Mouse (Mus musculus) left cerebral cortex, postnatal 25 days (tissue): ENCODE measurements at regions not wholly inside any gene's neighbourhood (a gene's known extent, or its start where the extent isn't known, plus 50 kb on each side); places are given as distances from the start of the nearest gene placed in this dataset.

Experiments used
- DNase-seq, 2 experiments: peaks; one replicate each; pipeline ENCODE4 v3.0.0; 2022; ENCODE audit warnings: low spot score in 2 of 2, mixed read lengths in 1 of 2
- intact Hi-C: fragments of 180-260 bp; cut with DNase I; formaldehyde crosslinking; loops from one replicate; pipeline ENCODE4 v1.15.1; 2025

GRCm38 (mm10) chr14:17347286-17347685 lies 312.8 kb upstream of the Thrb start:
- DNase-seq: peak in 1 of 2 experiments; percentile 11
- intact Hi-C loops: no loop called here

GRCm38 (mm10) chr14:17352324-17353037 lies 307.6 kb upstream of the Thrb start:
- DNase-seq: no peak
- intact Hi-C loops: no loop called here

- DNase-seq: no peak
- intact Hi-C loops: no loop called here
Observed at GRCm38 (mm10) chr14:17361910-17362309, 298.2 kb upstream of the Thrb start.

GRCm38 (mm10) chr14:17402751-17403479 lies 257.1 kb upstream of the Thrb start:
- peak; percentile 38 to 67 for DNase-seq
- intact Hi-C loops: loop anchor here (1.0 to 10.0 kb wide), 6 partner anchors 222 to 784 kb away; no protein-coding TSS in a partner anchor

GRCm38 (mm10) chr14:17405551-17406336 lies 254.3 kb upstream of the Thrb start:
- intact Hi-C loops: loop anchor here (2.0 to 10.0 kb wide), 4 partner anchors 25 to 319 kb away; partner anchors contain the start of gene Thrb

GRCm38 (mm10) chr14:17406879-17407278 lies 253.2 kb upstream of the Thrb start:
- intact Hi-C loops: loop anchor here (2.0 to 10.0 kb wide), 4 partner anchors 24 to 318 kb away; partner anchors contain the start of gene Thrb
- DNase-seq: no peak

More at GRCm38 (mm10) chr14:17405551-17406336, 254.3 kb upstream of the Thrb start:
- peak; percentile 43 to 52 for DNase-seq

GRCm38 (mm10) chr14:17408343-17408742 lies 251.7 kb upstream of the Thrb start:
- peak in 1 of 2 experiments; percentile 53 for DNase-seq
- intact Hi-C loops: loop anchor here (5.0 to 10.0 kb wide), 3 partner anchors 216 to 316 kb away; partner anchors contain the start of gene Thrb

- DNase-seq: no peak
- intact Hi-C loops: loop anchor here (5.0 to 10.0 kb wide), 3 partner anchors 216 to 316 kb away; partner anchors contain the start of gene Thrb
Observed at GRCm38 (mm10) chr14:17408813-17409212, 251.2 kb upstream of the Thrb start.

- no peak for DNase-seq
- intact Hi-C loops: loop anchor here (5.0 to 10.0 kb wide), 3 partner anchors 215 to 315 kb away; partner anchors contain the start of gene Thrb
Observed at GRCm38 (mm10) chr14:17409497-17409896, 250.6 kb upstream of the Thrb start.

GRCm38 (mm10) chr14:17410752-17411151 lies 249.3 kb upstream of the Thrb start:
- intact Hi-C loops: no loop called here
- no peak for DNase-seq

- DNase-seq: no peak
- intact Hi-C loops: no loop called here
Observed at GRCm38 (mm10) chr14:17411299-17411698, 248.8 kb upstream of the Thrb start.

GRCm38 (mm10) chr14:17414246-17414888 lies 245.7 kb upstream of the Thrb start:
- DNase-seq: no peak
- intact Hi-C loops: no loop called here

- intact Hi-C loops: no loop called here
- no peak for DNase-seq
Observed at GRCm38 (mm10) chr14:17427751-17428150, 232.3 kb upstream of the Thrb start.

GRCm38 (mm10) chr14:17429157-17429556 lies 230.9 kb upstream of the Thrb start:
- DNase-seq: no peak
- intact Hi-C loops: no loop called here

GRCm38 (mm10) chr14:17433346-17433745 lies 226.7 kb upstream of the Thrb start:
- intact Hi-C loops: loop anchor here (5.0 kb wide), 3 partner anchors 79 to 224 kb away; no protein-coding TSS in a partner anchor
- peak in 1 of 2 experiments; percentile 71 for DNase-seq

- DNase-seq: no peak
- intact Hi-C loops: no loop called here
Observed at GRCm38 (mm10) chr14:17457946-17458345, 202.1 kb upstream of the Thrb start.

GRCm38 (mm10) chr14:17478963-17479362 lies 181.1 kb upstream of the Thrb start:
- intact Hi-C loops: no loop called here
- DNase-seq: no peak

GRCm38 (mm10) chr14:17484866-17485265 lies 175.2 kb upstream of the Thrb start:
- intact Hi-C loops: no loop called here
- DNase-seq: no peak

GRCm38 (mm10) chr14:17513756-17514155 lies 146.3 kb upstream of the Thrb start:
- peak; percentile 14 to 83 for DNase-seq
- intact Hi-C loops: loop anchor here (1.0 to 5.0 kb wide), 2 partner anchors 81 to 94 kb away; no protein-coding TSS in a partner anchor
